Mouse (Mus musculus) stomach, embryonic 15.5 days (tissue): Measurements from ENCODE around the gene Nudt1. TPM values are rescaled to one million over a fixed set of nuclear protein-coding genes. Genes with fewer than 3 reads are reported as not detected.

Experiments
- polyA plus RNA-seq: library from polyadenylated mRNA; unstranded; fragments of >200 nt; fragmentation: Nextera tagmentation; extraction: Ambion mirVana; gene quantifications from 2 replicates; pipeline ENCODE4 v1.2.1, GENCODE M21; 2015

Gene Nudt1
- polyA plus RNA-seq, 1 experiment from 2014 or later = 41.7 TPM

Other genes with a start within 250 kb of the Nudt1 start
- 39.8 and 40.9 TPM in 2 replicates for gene Mad1l1, start 104 bp upstream of the Nudt1 start, polyA plus RNA-seq
- 17.1 and 19.3 TPM in 2 replicates for gene Mrm2, start 10.2 kb downstream of the Nudt1 start, polyA plus RNA-seq
- gene Snx8, start 67.6 kb downstream of the Nudt1 start, polyA plus RNA-seq = 16.9 and 17.3 TPM in 2 replicates
- gene Eif3b, start 97.7 kb downstream of the Nudt1 start, polyA plus RNA-seq = 129 and 141 TPM in 2 replicates
- gene Gm4869, start 124.0 kb downstream of the Nudt1 start, polyA plus RNA-seq = not detected in 2 replicates
- 21.1 and 21.7 TPM in 2 replicates for gene Chst12, start 183.9 kb downstream of the Nudt1 start, polyA plus RNA-seq
- 0.23 and 0.39 TPM in 2 replicates for gene Grifin, start 243.4 kb downstream of the Nudt1 start, polyA plus RNA-seq